Mouse (Mus musculus) stomach, embryonic 14.5 days (tissue): Measurements from ENCODE around the gene Csnk2b. TPM values are rescaled to one million over a fixed set of nuclear protein-coding genes. Genes with fewer than 3 reads are reported as not detected.
"Not testable (repeated sequence)": the region's sequence is repeated elsewhere in the genome, so short reads cannot be mapped to it uniquely, and the experiment has no call there.

Source experiments
- ATAC-seq: fragments of 200-750 bp; cut with Nextera tagmentation; 2 replicates; pipeline ENCODE4 v1.8.0; 2017; ENCODE audit warnings: low read depth, moderate TSS enrichment; ENCODE audit not compliant: insufficient number of reproducible peaks, insufficient read depth, low FRiP score
- H3K27ac ChIP-seq: fragments of 300-500 bp; sonication (generic); 2 replicates; pipeline ENCODE4 v1.5.1; 2014; ENCODE audit warnings: mild to moderate bottlenecking, low read length, moderate library complexity, mixed read lengths
- H3K27me3 ChIP-seq: fragments of 300-500 bp; sonication (generic); 2 replicates; pipeline ENCODE4 v1.6.1; 2014; ENCODE audit warnings: low read length, control low read depth, mixed read lengths; ENCODE audit not compliant: control insufficient read depth, insufficient read depth
- H3K36me3 ChIP-seq: fragments of 300-500 bp; sonication (generic); 2 replicates; pipeline ENCODE4 v1.6.1; 2014; ENCODE audit warnings: mild to moderate bottlenecking, control low read depth, low read length, moderate library complexity, mixed read lengths; ENCODE audit not compliant: control insufficient read depth, insufficient read depth
- H3K4me1 ChIP-seq: fragments of 300-500 bp; sonication (generic); 2 replicates; pipeline ENCODE4 v1.6.1; 2014; ENCODE audit warnings: low read length, control low read depth, mixed read lengths; ENCODE audit not compliant: control insufficient read depth, insufficient read depth
- H3K4me2 ChIP-seq: fragments of 300-500 bp; sonication (generic); replicated peaks from 2 replicates; pipeline ENCODE4 v1.6.1; 2014; ENCODE audit warnings: low read depth, low read length, control low read depth
- H3K4me3 ChIP-seq: fragments of 300-500 bp; sonication (generic); 2 replicates; pipeline ENCODE4 v1.5.1; 2014; ENCODE audit warnings: low read depth, low read length, control low read depth
- H3K9ac ChIP-seq: fragments of 300-500 bp; sonication (generic); replicated peaks from 2 replicates; pipeline ENCODE4 v1.6.1; 2014; ENCODE audit warnings: low read depth, mild to moderate bottlenecking, control low read depth, low read length, moderate library complexity, mixed read lengths
- H3K9me3 ChIP-seq: fragments of 300-500 bp; sonication (generic); 2 replicates; pipeline ENCODE4 v1.6.1; 2016; ENCODE audit warnings: low read depth, low read length, control low read depth; ENCODE audit not compliant: control insufficient read depth
- WGBS: fragments of 180-500 bp; shearing (Covaris S2); extraction: QIAGEN DNeasy Blood & Tissue Kit; methylation state at CpG from one replicate; pipeline ENCODE4 v1.1.7; 2014; 5-methylcytosine and 5-hydroxymethylcytosine counted together
- polyA plus RNA-seq: library from polyadenylated mRNA; unstranded; fragments of >200 nt; fragmentation: Nextera tagmentation; extraction: Ambion mirVana; gene quantifications from 2 replicates; pipeline ENCODE4 v1.2.1, GENCODE M21; 2014

Gene Csnk2b
- polyA plus RNA-seq, 1 experiment from 2014 or later: 269 TPM

DNA sequence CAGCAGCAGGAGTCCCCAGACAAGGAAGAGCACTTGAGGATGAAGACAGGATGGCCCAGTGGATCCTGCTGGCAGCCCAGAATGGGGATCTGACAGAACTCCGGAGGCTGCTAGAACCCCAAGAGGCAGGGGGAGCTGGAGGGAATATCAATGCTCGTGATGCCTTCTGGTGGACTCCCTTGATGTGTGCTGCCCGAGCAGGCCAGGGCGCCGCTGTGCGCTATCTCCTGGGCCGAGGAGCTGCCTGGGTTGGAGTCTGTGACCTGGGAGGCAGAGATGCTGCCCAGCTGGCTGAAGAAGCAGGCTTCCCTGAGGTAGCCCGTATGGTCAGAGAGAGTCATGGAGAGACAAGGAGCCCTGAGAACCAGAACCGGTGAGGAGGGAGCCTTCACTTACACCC lies 1.4 kb upstream of the Csnk2b start:
- not testable (repeated sequence) for H3K9ac ChIP-seq, ATAC-seq, H3K4me3 ChIP-seq, H3K4me2 ChIP-seq, H3K27ac ChIP-seq, H3K27me3 ChIP-seq, H3K9me3 ChIP-seq
- WGBS: 90% methylated on average over 9 of the region's 9 CpGs
- Histone ChIP-seq H3K36me3 (peaks cover 24% of the 10 kb centered on the region), H3K4me1 (peaks cover 23% of the 10 kb centered on the region)

DNA sequence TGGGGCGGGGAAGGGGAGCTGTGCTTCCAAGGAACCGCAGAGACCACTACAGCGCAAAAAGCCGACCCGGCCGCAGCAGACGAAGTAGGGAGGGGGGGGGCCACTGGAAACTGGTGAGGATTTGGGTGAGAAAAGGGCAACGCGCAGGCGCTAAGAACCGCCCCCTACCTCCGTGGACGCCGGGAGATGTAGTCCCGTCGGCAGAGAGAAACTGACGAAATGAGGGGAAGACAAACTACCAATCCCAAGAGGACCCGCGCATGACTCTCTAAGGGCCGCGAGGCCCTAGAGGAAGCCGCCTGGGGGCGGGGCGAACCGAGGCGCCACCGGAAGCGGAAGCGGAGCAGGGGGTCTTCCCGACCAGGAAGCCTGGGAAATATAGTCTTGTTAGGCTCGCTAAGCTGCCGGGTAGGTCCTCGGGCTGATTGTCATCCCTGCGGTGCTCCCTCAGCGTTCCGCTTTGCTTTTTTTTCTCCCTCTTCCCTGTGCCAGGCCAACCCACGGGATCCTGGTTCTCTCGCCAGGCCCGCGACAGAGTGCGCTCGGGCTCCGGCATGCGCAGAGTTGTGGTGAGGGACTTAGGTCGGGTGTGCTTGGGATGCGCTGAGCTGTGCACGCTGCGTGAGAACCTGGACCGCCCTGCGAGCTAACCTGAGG lies 582 bp downstream of the Csnk2b start, which contains the start of gene Gpank1:
Gene Gpank1 (plus strand): TSS at position 313 of the 657 bp plus-strand sequence.
- Histone ChIP-seq H3K9me3 (no peaks in the 10 kb centered on the region), H3K4me1 (peaks cover 13% of the 10 kb centered on the region), H3K4me2 (peak within 1 kb of the TSS; percentile 84), H3K36me3 (peaks cover 34% of the 10 kb centered on the region), H3K4me3 (peak within 1 kb of the TSS; percentile 69), H3K27me3 (no peaks in the 10 kb centered on the region), H3K27ac (peak within 1 kb of the TSS; percentile 83), H3K9ac (peak within 1 kb of the TSS; percentile 71)
- WGBS: under 1% methylated on average over 50 of the region's 50 CpGs
- peak; percentile 98 for ATAC-seq

DNA sequence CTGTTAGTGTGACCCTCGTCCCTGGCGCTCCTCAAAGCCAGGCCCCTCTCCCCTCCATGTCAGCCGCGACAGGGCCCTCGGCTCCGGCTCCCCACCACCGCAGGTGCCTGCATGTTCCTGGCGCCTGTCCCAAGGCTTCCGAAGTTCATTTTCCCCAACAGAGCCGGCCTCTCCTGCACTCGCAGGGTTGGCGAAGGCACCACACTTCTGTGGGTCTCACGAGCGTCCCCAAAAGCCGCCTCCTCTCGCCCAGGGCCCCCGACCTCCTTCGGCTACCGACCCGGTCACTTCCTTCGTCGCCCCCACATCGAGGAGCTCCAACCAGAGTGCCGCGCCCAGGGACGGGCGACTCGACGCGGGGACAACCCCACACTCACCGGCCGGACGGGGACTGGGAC lies 1.1 kb downstream of the Csnk2b start:
- peaks cover 39% of the 10 kb centered on the region for H3K36me3 ChIP-seq
- H3K4me1 ChIP-seq: peaks cover 12% of the 10 kb centered on the region
- under 1% methylated on average over 33 of the region's 33 CpGs for WGBS
- peak overlapping the region; percentile 69 for H3K4me3 ChIP-seq
- H3K9me3 ChIP-seq: no peaks in the 10 kb centered on the region
- H3K9ac ChIP-seq: peak overlapping the region; percentile 71
- no peak overlapping the region for H3K27ac ChIP-seq
- H3K4me2 ChIP-seq: peak overlapping the region; percentile 76
- no peaks in the 10 kb centered on the region for H3K27me3 ChIP-seq
- ATAC-seq: no peak; the same call in 1 of the 2 replicates

DNA sequence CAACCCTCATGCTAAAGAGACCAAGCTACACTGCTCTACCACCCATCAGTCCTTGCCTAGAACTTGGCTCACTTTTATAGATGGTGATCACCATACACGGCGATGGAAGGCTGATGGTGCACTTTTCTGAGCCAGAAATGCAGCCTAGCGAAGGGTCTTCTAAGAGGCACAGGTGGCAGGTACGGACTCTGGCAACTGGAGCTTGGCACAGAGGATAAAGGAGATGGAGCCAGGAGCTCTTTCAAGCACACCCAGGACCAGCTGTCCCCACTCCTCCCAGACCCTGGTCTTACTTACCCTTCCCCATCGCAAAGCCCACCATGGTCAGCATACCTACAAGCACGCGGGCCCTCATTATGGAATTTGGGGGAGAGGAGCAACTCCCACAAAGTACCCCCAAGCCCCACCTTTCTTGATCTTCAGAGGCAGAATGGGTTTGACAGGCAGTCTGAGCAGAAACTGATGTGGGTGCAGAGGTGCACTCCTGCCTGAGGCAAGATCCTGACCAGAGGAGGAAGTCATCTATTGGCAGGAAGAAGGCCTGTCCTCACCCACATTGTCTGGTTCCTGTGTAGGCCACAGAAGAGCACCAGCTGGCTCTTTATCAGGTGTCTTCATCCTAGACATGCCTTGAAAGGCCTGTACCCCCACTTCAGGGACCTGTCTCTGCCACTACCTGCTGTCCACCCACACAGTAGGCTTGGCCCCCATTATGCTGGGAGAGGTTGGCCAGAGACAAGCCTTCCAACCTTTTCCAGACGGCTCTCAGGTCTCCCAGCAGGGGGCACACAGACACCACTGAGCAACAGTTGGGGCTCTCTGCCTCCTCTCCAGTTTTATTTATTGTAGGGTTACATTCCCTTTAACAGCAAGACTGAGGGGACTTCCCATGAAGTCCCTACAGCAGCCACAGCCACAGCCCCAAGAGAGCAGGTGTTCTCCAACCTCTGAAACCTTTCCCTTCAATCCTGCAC lies 6.5 kb downstream of the Csnk2b start, which contains the start of gene Ly6g5b:
Gene Ly6g5b (minus strand): TSS at position 383 of the 974 bp plus-strand sequence.
- Histone ChIP-seq H3K9me3 (no peaks in the 10 kb centered on the region), H3K4me2 (no peak within 1 kb of the TSS), H3K9ac (no peak within 1 kb of the TSS), H3K27ac (no peak within 1 kb of the TSS), H3K27me3 (no peaks in the 10 kb centered on the region), H3K4me3 (no peak within 1 kb of the TSS), H3K36me3 (peaks cover 42% of the 10 kb centered on the region), H3K4me1 (peaks cover 7% of the 10 kb centered on the region; the same call in 1 of the 2 replicates)
- WGBS: 82% methylated on average over 8 of the region's 8 CpGs
- no peak for ATAC-seq

DNA sequence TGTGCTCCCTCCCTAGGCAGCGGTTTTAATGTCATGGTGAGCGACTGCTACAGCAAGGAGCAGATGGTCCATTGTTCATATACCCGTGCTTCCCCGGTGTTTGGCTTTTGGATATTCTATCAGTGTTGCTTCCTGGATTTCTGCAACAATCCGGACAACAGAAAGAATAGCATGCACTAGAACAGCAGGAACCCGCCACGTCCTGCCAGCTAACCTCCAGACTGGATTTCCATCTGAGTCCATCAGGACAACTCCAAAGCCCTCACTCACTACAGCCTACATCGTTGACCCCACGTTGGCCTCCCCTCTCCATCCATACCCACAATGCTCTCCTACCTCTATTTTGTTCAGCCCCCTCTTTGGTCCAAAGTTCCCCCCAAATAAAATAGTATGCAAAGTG lies 10.1 kb downstream of the Csnk2b start:
- Histone ChIP-seq H3K4me3 (no peak overlapping the region), H3K9me3 (no peaks in the 10 kb centered on the region), H3K36me3 (peaks cover 19% of the 10 kb centered on the region), H3K27me3 (no peaks in the 10 kb centered on the region), H3K4me1 (no peaks in the 10 kb centered on the region), H3K9ac (no peak overlapping the region), H3K4me2 (no peak overlapping the region), H3K27ac (no peak overlapping the region)
- 73% methylated on average over 9 of the region's 9 CpGs for whole genome bisulfite sequencing
- no peak for ATAC-seq

DNA sequence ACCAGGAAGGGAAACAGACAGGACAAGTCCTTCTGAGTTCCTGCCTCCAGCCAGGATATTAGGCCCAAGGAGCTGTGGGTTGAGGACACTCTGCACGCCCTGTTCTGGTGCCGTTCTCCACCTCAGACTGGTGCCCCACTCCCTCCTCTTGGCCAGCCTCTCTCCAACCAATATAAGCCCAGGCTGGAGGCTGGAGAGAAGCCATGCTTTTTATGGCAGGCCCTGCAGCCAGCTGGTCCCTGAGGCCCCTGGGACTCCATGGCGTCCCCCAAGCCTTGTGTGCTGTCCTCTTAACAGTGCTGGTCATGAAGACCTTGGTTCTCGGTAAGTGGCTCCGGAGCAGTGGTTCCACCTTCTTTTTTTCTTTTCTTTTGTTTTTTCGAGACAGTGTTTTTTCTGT lies 13.8 kb downstream of the Csnk2b start, which contains the start of gene Ly6g5c:
Gene Ly6g5c (plus strand): TSS at position 183 of the 400 bp plus-strand sequence.
- no peak for ATAC-seq
- H3K9ac ChIP-seq: no peak within 1 kb of the TSS

DNA sequence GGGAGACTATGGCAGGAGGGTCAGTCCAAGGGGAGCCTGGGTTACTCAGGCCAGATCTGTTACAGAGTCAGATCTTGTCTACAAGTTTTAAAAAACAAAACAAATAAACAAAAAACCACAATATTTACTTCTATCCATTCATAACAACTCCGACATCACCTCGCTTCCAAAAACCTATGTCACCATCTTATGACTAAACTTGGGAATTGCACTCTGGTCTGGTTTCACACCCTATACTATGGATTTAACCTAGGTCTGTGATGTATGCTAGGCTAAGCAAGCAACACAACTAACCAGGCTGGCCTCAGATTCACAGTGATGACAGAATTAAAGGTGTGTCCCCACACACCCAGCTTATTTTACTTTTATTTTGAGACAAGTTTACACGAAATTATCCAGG lies 15.3 kb downstream of the Csnk2b start:
- peaks cover 17% of the 10 kb centered on the region for H3K36me3 ChIP-seq
- H3K4me3 ChIP-seq: no peak overlapping the region
- no peak for ATAC-seq
- no peaks in the 10 kb centered on the region for H3K27me3 ChIP-seq
- H3K27ac ChIP-seq: no peak overlapping the region
- no peak overlapping the region for H3K9ac ChIP-seq
- no peaks in the 10 kb centered on the region for H3K9me3 ChIP-seq
- 0 out of 2 replicates have a peak, but pooled peaks cover 3% of the 10 kb centered on the region for H3K4me1 ChIP-seq
- 69% methylated on average over 3 of the region's 3 CpGs for WGBS
- no peak overlapping the region for H3K4me2 ChIP-seq

More for the DNA sequence above, 13.8 kb downstream of the Csnk2b start, which contains the start of gene Ly6g5c:
- 87% methylated on average over 6 of the region's 6 CpGs for WGBS
- H3K4me3 ChIP-seq: no peak within 1 kb of the TSS
- H3K27ac ChIP-seq: no peak within 1 kb of the TSS
- no peaks in the 10 kb centered on the region for H3K27me3 ChIP-seq
- H3K4me1 ChIP-seq: 0 out of 2 replicates have a peak, but pooled peaks cover 3% of the 10 kb centered on the region
- H3K36me3 ChIP-seq: peaks cover 1% of the 10 kb centered on the region; the same call in 1 of the 2 replicates
- no peaks in the 10 kb centered on the region for H3K9me3 ChIP-seq
- H3K4me2 ChIP-seq: no peak within 1 kb of the TSS

DNA sequence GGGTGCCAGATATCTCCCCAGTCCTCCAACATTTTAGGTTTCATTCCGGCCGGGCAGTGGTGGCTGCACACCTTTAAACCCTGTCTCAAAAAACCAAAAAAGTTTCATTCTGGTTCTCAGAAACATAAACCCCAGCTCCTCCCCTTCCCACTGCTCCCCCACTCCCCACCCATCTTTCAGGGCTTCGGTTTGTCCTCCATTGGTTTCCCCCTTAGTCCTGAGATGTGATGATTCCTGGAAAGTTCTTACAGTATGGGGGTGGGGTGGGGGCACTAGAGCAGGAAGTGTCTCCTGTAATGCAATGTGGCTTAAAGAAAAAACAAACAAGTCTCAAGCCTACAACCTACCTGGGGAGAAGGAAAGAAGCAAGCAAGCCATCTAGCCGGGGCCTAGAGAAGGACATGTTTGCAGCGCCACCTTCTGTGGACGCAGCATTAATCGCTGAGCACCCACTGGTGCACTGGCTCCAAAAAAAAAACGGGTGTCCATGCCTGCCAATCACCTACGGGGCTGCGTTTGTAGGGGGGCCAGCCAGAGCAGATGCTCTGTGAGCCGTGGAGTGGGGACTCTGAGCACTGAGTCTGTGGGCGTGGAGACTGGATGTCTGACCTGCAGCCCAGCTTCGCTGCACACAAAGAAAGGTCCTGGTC lies 16.0 kb downstream of the Csnk2b start:
- H3K27me3 ChIP-seq: no peaks in the 10 kb centered on the region
- H3K4me2 ChIP-seq: no peak overlapping the region
- H3K27ac ChIP-seq: no peak overlapping the region
- H3K4me3 ChIP-seq: no peak overlapping the region
- no peaks in the 10 kb centered on the region for H3K9me3 ChIP-seq
- H3K4me1 ChIP-seq: 0 out of 2 replicates have a peak, but pooled peaks cover 3% of the 10 kb centered on the region
- 27% methylated on average over 13 of the region's 13 CpGs for WGBS
- H3K36me3 ChIP-seq: peaks cover 23% of the 10 kb centered on the region
- no peak overlapping the region for H3K9ac ChIP-seq
- no peak for ATAC-seq
